Mouse (Mus musculus): ENCODE data around the gene Gimap9. TPM values are rescaled to one million over a fixed set of nuclear protein-coding genes. Genes with fewer than 3 reads are reported as not detected.

Gene Gimap9
- polyA plus RNA-seq, 1 experiment from 2014 or later, result 3.6 TPM

DNA sequence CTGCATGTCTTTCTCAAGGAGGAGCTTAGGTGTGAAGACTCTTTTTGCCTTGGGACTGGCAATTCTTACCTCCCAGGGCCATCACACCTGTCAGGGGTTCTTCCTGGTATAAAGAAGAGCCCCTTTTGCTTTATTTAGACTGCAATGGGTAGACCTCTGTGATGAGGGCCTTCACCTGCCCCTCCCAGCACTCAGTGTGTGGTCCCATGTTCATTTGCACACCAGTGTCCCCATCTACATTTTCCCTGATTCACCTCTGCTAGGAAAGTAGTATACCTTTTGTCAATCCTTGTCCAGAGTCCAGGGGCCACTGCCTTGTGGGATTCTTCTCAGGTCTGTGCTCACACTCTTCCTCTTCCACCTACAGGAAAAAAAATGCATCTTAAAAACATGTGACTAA is 28.2 kb downstream of the Gimap9 start:
- Histone ChIP-seq H3K36me3 (ENCODE audit: control insufficient read depth, insufficient read depth, low read length) (no peaks in the 10 kb centered on the region), H3K4me2 (ENCODE audit: low read depth) (no peak overlapping the region), H3K4me1 (ENCODE audit: control insufficient read depth, insufficient read depth, low read length) (no peaks in the 10 kb centered on the region), H3K27ac (ENCODE audit: low read depth, low read length) (no peak overlapping the region), H3K9me3 (ENCODE audit: control insufficient read depth, low read length) (no peaks in the 10 kb centered on the region), H3K9ac (ENCODE audit: low read length) (no peak overlapping the region), H3K4me3 (ENCODE audit: low read depth, low read length) (no peak overlapping the region), H3K27me3 (ENCODE audit: control insufficient read depth, insufficient read depth, low read length) (no peaks in the 10 kb centered on the region)
- ATAC-seq (ENCODE audit: insufficient read depth, low FRiP score, low TSS enrichment) (no peak), DNase-seq (ENCODE audit: low spot score) (no peak)

DNA sequence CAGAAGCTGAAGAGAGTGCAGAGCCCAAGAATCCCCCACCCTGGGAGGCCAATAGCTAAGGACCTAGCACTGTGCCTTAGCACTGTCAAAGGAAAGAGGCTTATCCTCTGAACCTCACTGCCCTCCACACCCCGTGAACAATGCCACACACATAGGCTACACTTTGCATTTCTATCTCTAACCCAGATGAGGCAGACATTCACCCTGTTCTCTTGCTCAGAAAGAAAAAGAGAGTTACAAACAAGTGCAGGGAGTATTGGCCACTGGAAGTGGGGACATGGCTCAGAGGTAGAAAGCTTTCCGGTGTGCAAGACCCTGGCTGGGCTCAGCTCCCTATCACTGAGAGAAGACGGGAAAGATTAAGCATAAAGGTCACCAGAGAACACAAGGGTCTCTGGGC is 30.2 kb downstream of the Gimap9 start:
- Histone ChIP-seq H3K27me3 (ENCODE audit: control insufficient read depth, insufficient read depth, low read length) (no peaks in the 10 kb centered on the region), H3K4me1 (ENCODE audit: control insufficient read depth, insufficient read depth, low read length) (no peaks in the 10 kb centered on the region), H3K27ac (ENCODE audit: low read depth, low read length) (no peak overlapping the region), H3K9ac (ENCODE audit: low read length) (no peak overlapping the region), H3K9me3 (ENCODE audit: control insufficient read depth, low read length) (no peaks in the 10 kb centered on the region), H3K4me3 (ENCODE audit: low read depth, low read length) (no peak overlapping the region), H3K36me3 (ENCODE audit: control insufficient read depth, insufficient read depth, low read length) (no peaks in the 10 kb centered on the region), H3K4me2 (ENCODE audit: low read depth) (no peak overlapping the region)
- ATAC-seq (ENCODE audit: insufficient read depth, low FRiP score, low TSS enrichment), result no peak
- no peak for DNase-seq (ENCODE audit: low spot score)
- 62% methylated on average over 3 of the region's 3 CpGs for WGBS

DNA sequence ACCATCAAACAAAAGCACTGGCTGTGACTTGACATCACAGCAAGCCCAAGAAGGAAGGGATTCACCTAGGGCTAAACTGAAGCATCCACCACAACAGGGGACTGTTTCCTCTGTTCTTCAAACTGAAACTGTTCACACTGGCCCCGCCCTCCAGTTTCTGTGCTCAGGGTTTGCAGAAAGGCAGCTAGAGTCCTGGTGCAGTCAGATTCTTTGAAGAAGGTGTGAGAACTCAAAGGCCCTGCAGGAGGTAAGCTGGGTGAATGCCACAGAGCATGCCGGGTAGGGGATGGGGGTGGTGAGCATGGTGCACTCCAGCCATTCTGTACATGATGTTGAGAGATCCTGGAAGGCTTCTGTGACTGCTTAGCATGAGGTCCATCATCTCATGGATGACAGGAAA is 42.5 kb downstream of the Gimap9 start, which contains the start of the genes Gm28053 and Gimap7:
Gm28053 (plus strand) TSS at position 153 of the 400 bp plus-strand sequence.
Gimap7 (plus strand) TSS at position 167 of the 400 bp plus-strand sequence.
- no peak within 1 kb of the TSS for H3K4me3 ChIP-seq (ENCODE audit: low read depth, low read length)
- H3K4me2 ChIP-seq (ENCODE audit: low read depth), result no peak within 1 kb of the TSS
- H3K36me3 ChIP-seq (ENCODE audit: control insufficient read depth, insufficient read depth, low read length), result no peaks in the 10 kb centered on the region
- ATAC-seq (ENCODE audit: insufficient read depth, low FRiP score, low TSS enrichment), result no peak
- no peak for DNase-seq (ENCODE audit: low spot score)
- H3K4me1 ChIP-seq (ENCODE audit: control insufficient read depth, insufficient read depth, low read length), result no peaks in the 10 kb centered on the region
- H3K27ac ChIP-seq (ENCODE audit: low read depth, low read length), result no peak within 1 kb of the TSS
- H3K9me3 ChIP-seq (ENCODE audit: control insufficient read depth, low read length), result no peaks in the 10 kb centered on the region
- H3K27me3 ChIP-seq (ENCODE audit: control insufficient read depth, insufficient read depth, low read length), result no peaks in the 10 kb centered on the region
- 69% methylated on average over 2 of the region's 2 CpGs for WGBS
- no peak within 1 kb of the TSS for H3K9ac ChIP-seq (ENCODE audit: low read length)

DNA sequence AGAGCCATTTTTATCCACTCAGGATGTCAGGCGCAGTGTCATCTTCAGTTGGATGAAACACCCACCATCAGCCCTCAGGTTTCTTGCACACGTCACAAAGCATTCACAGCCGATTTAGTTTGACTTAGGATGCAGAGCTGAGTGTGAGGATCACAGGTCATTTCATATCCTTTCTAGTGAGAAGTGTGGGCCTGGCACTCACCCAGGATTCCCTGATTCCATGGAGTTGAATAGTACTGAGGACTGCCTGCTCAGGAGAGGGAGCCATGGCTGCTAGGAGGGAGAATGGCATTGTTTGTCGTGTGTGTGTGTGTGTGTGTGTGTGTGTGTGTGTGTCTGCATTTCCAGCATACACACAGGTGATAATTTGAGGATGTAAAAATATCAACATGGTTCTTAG is 44.4 kb downstream of the Gimap9 start:
- Histone ChIP-seq H3K4me1 (ENCODE audit: control insufficient read depth, insufficient read depth, low read length) (no peaks in the 10 kb centered on the region), H3K27me3 (ENCODE audit: control insufficient read depth, insufficient read depth, low read length) (no peaks in the 10 kb centered on the region), H3K27ac (ENCODE audit: low read depth, low read length) (no peak overlapping the region), H3K9ac (ENCODE audit: low read length) (no peak overlapping the region), H3K9me3 (ENCODE audit: control insufficient read depth, low read length) (no peaks in the 10 kb centered on the region), H3K4me2 (ENCODE audit: low read depth) (no peak overlapping the region), H3K4me3 (ENCODE audit: low read depth, low read length) (no peak overlapping the region), H3K36me3 (ENCODE audit: control insufficient read depth, insufficient read depth, low read length) (no peaks in the 10 kb centered on the region)
- no peak for DNase-seq (ENCODE audit: low spot score)
- 92% methylated on average over 4 of the region's 4 CpGs for WGBS
- no peak for ATAC-seq (ENCODE audit: insufficient read depth, low FRiP score, low TSS enrichment)

DNA sequence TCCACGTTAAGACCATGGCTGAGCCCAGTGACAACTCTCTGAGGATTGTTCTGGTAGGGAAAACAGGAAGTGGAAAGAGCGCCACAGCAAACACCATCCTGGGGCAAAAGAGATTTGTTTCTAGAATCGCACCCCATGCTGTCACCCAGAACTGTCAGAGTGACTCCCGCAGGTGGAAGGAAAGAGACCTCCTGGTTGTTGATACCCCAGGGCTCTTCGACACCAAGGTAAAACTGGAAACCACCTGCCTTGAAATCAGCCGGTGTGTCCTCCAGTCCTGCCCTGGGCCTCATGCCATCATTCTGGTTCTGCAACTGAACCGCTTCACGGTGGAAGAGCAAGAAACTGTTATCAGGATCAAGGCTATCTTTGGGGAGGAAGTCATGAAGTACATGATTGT is 47.5 kb downstream of the Gimap9 start:
- ATAC-seq (ENCODE audit: insufficient read depth, low FRiP score, low TSS enrichment) (no peak), DNase-seq (ENCODE audit: low spot score) (no peak)
- H3K27me3 ChIP-seq (ENCODE audit: control insufficient read depth, insufficient read depth, low read length), result no peaks in the 10 kb centered on the region
- no peak overlapping the region for H3K9ac ChIP-seq (ENCODE audit: low read length)
- H3K4me3 ChIP-seq (ENCODE audit: low read depth, low read length), result no peak overlapping the region
- no peaks in the 10 kb centered on the region for H3K36me3 ChIP-seq (ENCODE audit: control insufficient read depth, insufficient read depth, low read length)
- no peaks in the 10 kb centered on the region for H3K4me1 ChIP-seq (ENCODE audit: control insufficient read depth, insufficient read depth, low read length)
- no peak overlapping the region for H3K27ac ChIP-seq (ENCODE audit: low read depth, low read length)
- H3K4me2 ChIP-seq (ENCODE audit: low read depth), result no peak overlapping the region
- H3K9me3 ChIP-seq (ENCODE audit: control insufficient read depth, low read length), result no peaks in the 10 kb centered on the region
- WGBS, result 90% methylated on average over 8 of the region's 8 CpGs

DNA sequence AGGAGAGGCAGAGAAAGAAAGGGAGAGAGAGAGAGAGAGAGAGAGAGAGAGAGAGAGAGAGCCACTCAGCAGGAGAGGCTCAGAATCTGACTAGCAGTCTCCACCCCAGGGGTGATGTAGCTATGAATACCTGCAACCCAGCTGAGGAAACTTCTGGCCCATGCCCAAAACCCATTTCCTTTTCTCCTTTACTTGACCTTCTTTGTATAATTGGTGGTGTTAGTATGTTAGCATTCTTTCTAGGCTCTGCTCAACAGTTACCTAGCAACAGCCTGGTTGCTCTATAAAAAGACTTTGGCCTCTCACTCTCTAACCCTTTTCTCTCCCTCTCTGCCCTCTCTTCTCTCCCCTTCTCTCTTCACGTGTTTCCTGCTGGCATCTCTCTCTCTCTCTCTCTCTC is 49.5 kb downstream of the Gimap9 start:
- Histone ChIP-seq H3K27ac (ENCODE audit: low read depth, low read length) (no peak overlapping the region), H3K4me2 (ENCODE audit: low read depth) (no peak overlapping the region), H3K9me3 (ENCODE audit: control insufficient read depth, low read length) (no peaks in the 10 kb centered on the region), H3K36me3 (ENCODE audit: control insufficient read depth, insufficient read depth, low read length) (no peaks in the 10 kb centered on the region), H3K4me3 (ENCODE audit: low read depth, low read length) (no peak overlapping the region), H3K27me3 (ENCODE audit: control insufficient read depth, insufficient read depth, low read length) (no peaks in the 10 kb centered on the region), H3K4me1 (ENCODE audit: control insufficient read depth, insufficient read depth, low read length) (no peaks in the 10 kb centered on the region), H3K9ac (ENCODE audit: low read length) (no peak overlapping the region)
- ATAC-seq (ENCODE audit: insufficient read depth, low FRiP score, low TSS enrichment) (no peak), DNase-seq (ENCODE audit: low spot score) (no peak)
- 18% methylated on average over 1 of the region's 1 CpGs for WGBS

DNA sequence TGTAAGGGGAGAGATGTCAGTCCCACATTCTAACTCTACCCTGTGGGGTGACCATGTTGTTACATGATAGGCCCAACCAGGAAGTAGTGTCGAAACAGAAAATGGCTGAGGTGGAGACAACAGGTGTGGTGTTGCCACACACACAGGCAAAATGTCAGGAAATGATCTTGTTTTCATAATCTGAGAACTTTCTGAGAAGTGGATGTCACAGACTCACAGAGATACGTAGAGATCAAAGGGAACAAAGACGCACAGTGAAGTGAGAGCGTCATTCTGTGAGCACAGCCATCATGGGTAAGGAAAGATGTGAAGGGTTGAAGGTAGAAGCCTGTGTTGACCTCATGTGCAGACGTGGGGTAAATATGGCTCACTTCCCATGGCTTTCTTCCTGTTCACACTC is 51.8 kb downstream of the Gimap9 start:
- Histone ChIP-seq H3K4me1 (ENCODE audit: control insufficient read depth, insufficient read depth, low read length) (no peaks in the 10 kb centered on the region), H3K36me3 (ENCODE audit: control insufficient read depth, insufficient read depth, low read length) (no peaks in the 10 kb centered on the region), H3K4me3 (ENCODE audit: low read depth, low read length) (no peak overlapping the region), H3K4me2 (ENCODE audit: low read depth) (no peak overlapping the region), H3K9ac (ENCODE audit: low read length) (no peak overlapping the region), H3K27ac (ENCODE audit: low read depth, low read length) (no peak overlapping the region), H3K9me3 (ENCODE audit: control insufficient read depth, low read length) (no peaks in the 10 kb centered on the region), H3K27me3 (ENCODE audit: control insufficient read depth, insufficient read depth, low read length) (no peaks in the 10 kb centered on the region)
- DNase-seq (ENCODE audit: low spot score), result no peak
- no peak for ATAC-seq (ENCODE audit: insufficient read depth, low FRiP score, low TSS enrichment)
- WGBS, result 92% methylated on average over 5 of the region's 5 CpGs

Other genes with a start within 250 kb of the Gimap9 start
- gene Zfp467, start 230.3 kb upstream of the Gimap9 start, polyA plus RNA-seq (2014; fragmentation: Nextera tagmentation; extraction: Ambion mirVana), result 11.4 and 14.4 TPM in 2 replicates
- gene Sspo, start 227.9 kb upstream of the Gimap9 start, polyA plus RNA-seq (2014; fragmentation: Nextera tagmentation; extraction: Ambion mirVana), result 0.15 and 0.34 TPM in 2 replicates
- gene Atp6v0e2, start 138.5 kb upstream of the Gimap9 start, polyA plus RNA-seq (2014; fragmentation: Nextera tagmentation; extraction: Ambion mirVana), result 59.7 and 70.8 TPM in 2 replicates
- gene Lrrc61, start 121.3 kb upstream of the Gimap9 start, polyA plus RNA-seq (2014; fragmentation: Nextera tagmentation; extraction: Ambion mirVana), result 15.7 and 18.7 TPM in 2 replicates
- gene Rarres2, start 103.3 kb upstream of the Gimap9 start, polyA plus RNA-seq (2014; fragmentation: Nextera tagmentation; extraction: Ambion mirVana), result 1.6 and 2.8 TPM in 2 replicates
- gene Gm45021, start 86.5 kb upstream of the Gimap9 start, polyA plus RNA-seq (2014; fragmentation: Nextera tagmentation; extraction: Ambion mirVana), result not detected in 2 replicates
- 39.8 and 47.5 TPM in 2 replicates for gene Repin1, start 82.2 kb upstream of the Gimap9 start, polyA plus RNA-seq (2014; fragmentation: Nextera tagmentation; extraction: Ambion mirVana)
- not detected in 2 replicates for gene Gm44965, start 82.2 kb upstream of the Gimap9 start, polyA plus RNA-seq (2014; fragmentation: Nextera tagmentation; extraction: Ambion mirVana)
- gene Zfp775, start 74.1 kb upstream of the Gimap9 start, polyA plus RNA-seq (2014; fragmentation: Nextera tagmentation; extraction: Ambion mirVana), result 9.3 and 11.0 TPM in 2 replicates
- gene AI854703, start 49.4 kb upstream of the Gimap9 start, polyA plus RNA-seq (2014; fragmentation: Nextera tagmentation; extraction: Ambion mirVana), result 1.6 TPM in 2 replicates
- gene Gimap8, start 28.9 kb upstream of the Gimap9 start, polyA plus RNA-seq (2014; fragmentation: Nextera tagmentation; extraction: Ambion mirVana), result 0.18 and 0.23 TPM in 2 replicates
- gene Gimap4, start 8.4 kb downstream of the Gimap9 start, polyA plus RNA-seq (2014; fragmentation: Nextera tagmentation; extraction: Ambion mirVana), result 4.9 and 5.4 TPM in 2 replicates
- gene Gimap6, start 32.1 kb downstream of the Gimap9 start, polyA plus RNA-seq (2014; fragmentation: Nextera tagmentation; extraction: Ambion mirVana), result 13.9 and 14.6 TPM in 2 replicates
- not detected in 2 replicates for gene Gm28053, start 42.5 kb downstream of the Gimap9 start, polyA plus RNA-seq (2014; fragmentation: Nextera tagmentation; extraction: Ambion mirVana)
- not detected in 2 replicates for gene Gimap7, start 42.5 kb downstream of the Gimap9 start, polyA plus RNA-seq (2014; fragmentation: Nextera tagmentation; extraction: Ambion mirVana)
- gene Gimap1, start 62.9 kb downstream of the Gimap9 start, polyA plus RNA-seq (2014; fragmentation: Nextera tagmentation; extraction: Ambion mirVana), result 6.4 TPM in 2 replicates
- 0.99 and 1.7 TPM in 2 replicates for gene Gimap5, start 70.1 kb downstream of the Gimap9 start, polyA plus RNA-seq (2014; fragmentation: Nextera tagmentation; extraction: Ambion mirVana)
- not detected in 2 replicates for gene Gimap3, start 94.7 kb downstream of the Gimap9 start, polyA plus RNA-seq (2014; fragmentation: Nextera tagmentation; extraction: Ambion mirVana)
- 21.7 and 22.8 TPM in 2 replicates for gene Tmem176a, start 164.8 kb downstream of the Gimap9 start, polyA plus RNA-seq (2014; fragmentation: Nextera tagmentation; extraction: Ambion mirVana)
- 49.0 and 59.2 TPM in 2 replicates for gene Tmem176b, start 165.4 kb downstream of the Gimap9 start, polyA plus RNA-seq (2014; fragmentation: Nextera tagmentation; extraction: Ambion mirVana)
- not detected in 2 replicates for gene Aoc1, start 196.8 kb downstream of the Gimap9 start, polyA plus RNA-seq (2014; fragmentation: Nextera tagmentation; extraction: Ambion mirVana)